Mouse (Mus musculus): ENCODE results near the gene Tmem214. TPM values are rescaled to one million over a fixed set of nuclear protein-coding genes. Genes with fewer than 3 reads are reported as not detected.

Tmem214 gene
- polyA plus RNA-seq, 1 experiment: 17.0 TPM

DNA sequence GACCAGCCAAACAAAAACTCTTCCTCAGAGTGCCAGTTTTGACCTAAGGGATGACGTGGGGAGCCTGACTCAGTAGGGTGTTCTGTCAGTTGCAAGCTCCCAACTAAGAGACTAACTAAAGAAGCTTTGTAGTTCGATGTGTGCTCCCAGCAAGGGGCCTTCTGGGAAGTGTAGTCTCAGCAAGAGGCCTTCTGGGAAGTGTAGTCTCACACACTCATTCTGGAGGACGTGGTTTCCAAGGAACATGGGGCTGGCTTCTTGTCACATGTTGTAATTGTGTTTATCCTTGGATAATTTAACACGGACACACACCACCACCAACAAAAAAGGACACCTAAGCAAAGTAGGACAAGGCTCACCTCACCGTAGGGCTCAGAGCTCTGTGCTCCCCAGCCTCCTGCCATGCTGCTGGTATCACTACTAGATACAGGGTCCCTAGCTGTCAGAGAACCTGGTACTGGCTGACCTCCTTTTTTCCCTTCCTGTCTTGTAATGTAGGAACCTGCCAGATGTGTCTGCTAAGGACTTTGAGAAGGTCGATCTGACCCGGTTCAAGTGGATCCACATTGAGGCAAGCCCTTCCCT is 60.2 kb downstream of the Tmem214 start:
- H3K4me3 ChIP-seq (replicated peaks): no peak overlapping the region
- H3K9me3 ChIP-seq: no peaks in the 10 kb centered on the region
- H3K27me3 ChIP-seq (replicated peaks): no peaks in the 10 kb centered on the region
- peaks cover 56% of the 10 kb centered on the region for H3K4me1 ChIP-seq
- TF ChIP-seq GATA1 (IDR thresholded peaks at IDR 0.05; ENCODE audit: borderline replicate concordance, low read length) (no peak), FLI1 (IDR thresholded peaks at IDR 0.05; ENCODE audit: low read length) (no peak)
- peaks cover 72% of the 10 kb centered on the region for H3K36me3 ChIP-seq (replicated peaks; ENCODE audit: low read length)

Other genes starting within 250 kb of the Tmem214 start
- gene Slc35f6, start 220.1 kb upstream of the Tmem214 start, polyA plus RNA-seq (2012; ENCODE audit: insufficient read depth, low replicate concordance): 11.7 and 13.4 TPM in 2 replicates
- gene Cenpa, start 201.2 kb upstream of the Tmem214 start, polyA plus RNA-seq (2012; ENCODE audit: insufficient read depth, low replicate concordance): 208 and 210 TPM in 2 replicates
- gene Dpysl5, start 156.4 kb upstream of the Tmem214 start, polyA plus RNA-seq (2012; ENCODE audit: insufficient read depth, low replicate concordance): 0.12 TPM in 1 of 2 replicates, not detected in the other
- 2.1 TPM in 1 of 2 replicates, not detected in the other for gene Mapre3, start 53.4 kb upstream of the Tmem214 start, polyA plus RNA-seq (2012; ENCODE audit: insufficient read depth, low replicate concordance)
- gene Agbl5, start 20.7 kb downstream of the Tmem214 start, polyA plus RNA-seq (2012; ENCODE audit: insufficient read depth, low replicate concordance): 36.7 and 70.8 TPM in 2 replicates
- gene Ost4, start 39.8 kb downstream of the Tmem214 start, polyA plus RNA-seq (2012; ENCODE audit: insufficient read depth, low replicate concordance): 57.7 and 180 TPM in 2 replicates
- gene Emilin1, start 45.4 kb downstream of the Tmem214 start, polyA plus RNA-seq (2012; ENCODE audit: insufficient read depth, low replicate concordance): 427 and 497 TPM in 2 replicates
- gene Khk, start 53.4 kb downstream of the Tmem214 start, polyA plus RNA-seq (2012; ENCODE audit: insufficient read depth, low replicate concordance): 11.7 and 40.4 TPM in 2 replicates
- gene Cgref1, start 77.6 kb downstream of the Tmem214 start, polyA plus RNA-seq (2012; ENCODE audit: insufficient read depth, low replicate concordance): not detected in 2 replicates
- gene Preb, start 92.3 kb downstream of the Tmem214 start, polyA plus RNA-seq (2012; ENCODE audit: insufficient read depth, low replicate concordance): 43.7 and 59.1 TPM in 2 replicates
- not detected in 2 replicates for gene Tcf23, start 100.7 kb downstream of the Tmem214 start, polyA plus RNA-seq (2012; ENCODE audit: insufficient read depth, low replicate concordance)
- gene Atraid, start 180.3 kb downstream of the Tmem214 start, polyA plus RNA-seq (2012; ENCODE audit: insufficient read depth, low replicate concordance): 6.5 and 48.6 TPM in 2 replicates
- 5.0 and 8.2 TPM in 2 replicates for gene Slc5a6, start 180.9 kb downstream of the Tmem214 start, polyA plus RNA-seq (2012; ENCODE audit: insufficient read depth, low replicate concordance)
- gene Cad, start 186.8 kb downstream of the Tmem214 start, polyA plus RNA-seq (2012; ENCODE audit: insufficient read depth, low replicate concordance): 218 and 333 TPM in 2 replicates
- not detected in 2 replicates for gene Dnajc5g, start 238.3 kb downstream of the Tmem214 start, polyA plus RNA-seq (2012; ENCODE audit: insufficient read depth, low replicate concordance)
- not detected in 2 replicates for gene Slc30a3, start 240.2 kb downstream of the Tmem214 start, polyA plus RNA-seq (2012; ENCODE audit: insufficient read depth, low replicate concordance)
- gene Trim54, start 248.7 kb downstream of the Tmem214 start, polyA plus RNA-seq (2012; ENCODE audit: insufficient read depth, low replicate concordance): not detected in 2 replicates

Measured in megakaryocyte, embryonic 14.5 days (primary cell).